Mouse (Mus musculus): ENCODE measurements around the gene Map3k14. TPM values are rescaled to one million over a fixed set of nuclear protein-coding genes. Genes with fewer than 3 reads are reported as not detected.

The Map3k14 gene
- polyA plus RNA-seq (2012; rRNA removed) = 9.9 and 12.7 TPM in 2 replicates

- no peaks in the 10 kb centered on the region for H3K36me3 ChIP-seq (ENCODE audit: control insufficient read depth, insufficient read depth, low read length)
- H3K27me3 ChIP-seq (ENCODE audit: control insufficient read depth, insufficient read depth, low read length) = no peaks in the 10 kb centered on the region
- 2% methylated on average over 55 of the region's 55 CpGs for WGBS
- peak; percentile 97 for TF ChIP-seq POLR2A (IDR thresholded peaks at IDR 0.05; ENCODE audit: low read depth, low read length)
- no peak for TF ChIP-seq CTCF (IDR thresholded peaks at IDR 0.05; ENCODE audit: extremely low read depth, insufficient read length, insufficient replicate concordance, low read depth, low read length)
- H3K4me1 ChIP-seq (ENCODE audit: control insufficient read depth, insufficient read depth, insufficient read length, low read length) = peaks cover 7% of the 10 kb centered on the region; the same call in 1 of the 2 replicates
- H3K4me3 ChIP-seq (ENCODE audit: low read depth, low read length) = peak within 1 kb of the TSS; percentile 97
- H3K27ac ChIP-seq (ENCODE audit: insufficient read depth, low read depth, low read length) = peak within 1 kb of the TSS; percentile 87
Measured at GRCm38 (mm10) chr11:103267346-103268219, at the start of gene Map3k14. Gene Map3k14 (minus strand): TSS chr11:103267472.

- H3K4me1 ChIP-seq (ENCODE audit: control insufficient read depth, insufficient read depth, insufficient read length, low read length) = peaks cover 7% of the 10 kb centered on the region
- no peaks in the 10 kb centered on the region; the same call in 1 of the 2 replicates for H3K27me3 ChIP-seq (ENCODE audit: control insufficient read depth, insufficient read depth, low read length)
- TF ChIP-seq POLR2A (IDR thresholded peaks at IDR 0.05; ENCODE audit: low read depth, low read length) = no peak
- TF ChIP-seq CTCF (IDR thresholded peaks at IDR 0.05; ENCODE audit: extremely low read depth, insufficient read length, insufficient replicate concordance, low read depth, low read length) = no peak
- WGBS = 47% methylated on average over 5 of the region's 5 CpGs
- no peaks in the 10 kb centered on the region for H3K36me3 ChIP-seq (ENCODE audit: control insufficient read depth, insufficient read depth, low read length)
- H3K27ac ChIP-seq (ENCODE audit: insufficient read depth, low read depth, low read length) = no peak overlapping the region
- H3K4me3 ChIP-seq (ENCODE audit: low read depth, low read length) = no peak overlapping the region
Measured at GRCm38 (mm10) chr11:103315379-103315778, 48.1 kb upstream of the Map3k14 start.

- Histone ChIP-seq H3K4me1 (ENCODE audit: control insufficient read depth, insufficient read depth, insufficient read length, low read length) (peaks cover 7% of the 10 kb centered on the region), H3K4me3 (ENCODE audit: low read depth, low read length) (no peak overlapping the region), H3K27ac (ENCODE audit: insufficient read depth, low read depth, low read length) (no peak overlapping the region), H3K36me3 (ENCODE audit: control insufficient read depth, insufficient read depth, low read length) (no peaks in the 10 kb centered on the region), H3K27me3 (ENCODE audit: control insufficient read depth, insufficient read depth, low read length) (no peaks in the 10 kb centered on the region; the same call in 1 of the 2 replicates)
- TF ChIP-seq CTCF (IDR thresholded peaks at IDR 0.05; ENCODE audit: extremely low read depth, insufficient read length, insufficient replicate concordance, low read depth, low read length) = no peak
- TF ChIP-seq POLR2A (IDR thresholded peaks at IDR 0.05; ENCODE audit: low read depth, low read length) = no peak
- 32% methylated on average over 10 of the region's 10 CpGs for WGBS
Measured at GRCm38 (mm10) chr11:103314736-103315374, 47.6 kb upstream of the Map3k14 start.

GRCm38 (mm10) chr11:103313542-103313941 lies 46.3 kb upstream of the Map3k14 start:
- WGBS = 60% methylated on average over 6 of the region's 6 CpGs
- no peak overlapping the region for H3K4me3 ChIP-seq (ENCODE audit: low read depth, low read length)
- H3K4me1 ChIP-seq (ENCODE audit: control insufficient read depth, insufficient read depth, insufficient read length, low read length) = peaks cover 7% of the 10 kb centered on the region
- no peaks in the 10 kb centered on the region; the same call in 1 of the 2 replicates for H3K27me3 ChIP-seq (ENCODE audit: control insufficient read depth, insufficient read depth, low read length)
- no peak overlapping the region for H3K27ac ChIP-seq (ENCODE audit: insufficient read depth, low read depth, low read length)
- H3K36me3 ChIP-seq (ENCODE audit: control insufficient read depth, insufficient read depth, low read length) = no peaks in the 10 kb centered on the region
- TF ChIP-seq POLR2A (IDR thresholded peaks at IDR 0.05; ENCODE audit: low read depth, low read length) (no peak), CTCF (IDR thresholded peaks at IDR 0.05; ENCODE audit: extremely low read depth, insufficient read length, insufficient replicate concordance, low read depth, low read length) (no peak)

- H3K4me3 ChIP-seq (ENCODE audit: low read depth, low read length) = no peak overlapping the region
- WGBS = 83% methylated on average over 8 of the region's 8 CpGs
- no peak overlapping the region for H3K27ac ChIP-seq (ENCODE audit: insufficient read depth, low read depth, low read length)
- TF ChIP-seq CTCF (IDR thresholded peaks at IDR 0.05; ENCODE audit: extremely low read depth, insufficient read length, insufficient replicate concordance, low read depth, low read length) (no peak), POLR2A (IDR thresholded peaks at IDR 0.05; ENCODE audit: low read depth, low read length) (no peak)
- peaks cover 8% of the 10 kb centered on the region for H3K4me1 ChIP-seq (ENCODE audit: control insufficient read depth, insufficient read depth, insufficient read length, low read length)
- H3K27me3 ChIP-seq (ENCODE audit: control insufficient read depth, insufficient read depth, low read length) = no peaks in the 10 kb centered on the region; the same call in 1 of the 2 replicates
- no peaks in the 10 kb centered on the region for H3K36me3 ChIP-seq (ENCODE audit: control insufficient read depth, insufficient read depth, low read length)
Measured at GRCm38 (mm10) chr11:103312655-103313255, 45.5 kb upstream of the Map3k14 start.

GRCm38 (mm10) chr11:103311960-103312611 lies 44.8 kb upstream of the Map3k14 start:
- 0 out of 2 replicates have a peak overlapping the region, but pooled peaks have one; percentile 18 for H3K27ac ChIP-seq (ENCODE audit: insufficient read depth, low read depth, low read length)

More at GRCm38 (mm10) chr11:103311960-103312611, 44.8 kb upstream of the Map3k14 start:
- Histone ChIP-seq H3K27me3 (ENCODE audit: control insufficient read depth, insufficient read depth, low read length) (no peaks in the 10 kb centered on the region; the same call in 1 of the 2 replicates), H3K36me3 (ENCODE audit: control insufficient read depth, insufficient read depth, low read length) (no peaks in the 10 kb centered on the region), H3K4me1 (ENCODE audit: control insufficient read depth, insufficient read depth, insufficient read length, low read length) (peaks cover 9% of the 10 kb centered on the region), H3K4me3 (ENCODE audit: low read depth, low read length) (peak overlapping the region; percentile 41)
- WGBS = 7% methylated on average over 30 of the region's 30 CpGs
- TF ChIP-seq POLR2A (IDR thresholded peaks at IDR 0.05; ENCODE audit: low read depth, low read length) (no peak), CTCF (IDR thresholded peaks at IDR 0.05; ENCODE audit: extremely low read depth, insufficient read length, insufficient replicate concordance, low read depth, low read length) (no peak)

Data from small intestine, adult 2 months (tissue).